Mouse (Mus musculus): ENCODE measurements at regions not wholly inside any gene's neighbourhood (a gene's known extent, or its start where the extent isn't known, plus 50 kb on each side); places are given as distances from the start of the nearest gene placed in this dataset.

DNA sequence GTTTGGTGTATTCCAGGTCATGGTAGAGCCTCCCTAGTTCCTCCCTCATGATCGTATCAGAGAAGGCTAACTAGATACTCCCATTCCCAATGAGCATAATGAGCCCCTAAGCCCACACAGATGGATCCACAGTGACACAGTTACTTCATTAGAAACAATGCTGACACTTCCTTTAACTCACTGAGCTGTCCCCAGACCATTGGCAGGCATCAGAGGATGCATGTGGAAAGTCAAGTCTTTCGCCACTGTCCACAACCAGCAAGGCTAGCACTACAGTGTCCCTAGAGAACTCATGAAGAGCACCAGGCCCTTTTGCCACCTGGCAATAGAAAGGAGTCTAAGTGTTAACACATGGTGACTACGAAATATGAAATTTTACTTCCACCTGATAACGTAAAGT is 156.1 kb upstream of the Tent5a start:
- TF ChIP-seq POLR2A (IDR thresholded peaks at IDR 0.05; ENCODE audit: insufficient read depth, low read depth, low read length) (no peak), CTCF (IDR thresholded peaks at IDR 0.05) (no peak)

All from heart, adult 2 months (tissue).